Mouse (Mus musculus) thymus, adult 2 months (tissue): ENCODE data around the gene Btc.

Experiments used
- CTCF ChIP-seq: fragments of 200-500 bp; IDR thresholded peaks from 2 replicates; pipeline ENCODE4 v1.5.1; 2012; ENCODE audit warnings: mild to moderate bottlenecking, control low read depth, low read length, moderate library complexity, borderline replicate concordance; ENCODE audit not compliant: control insufficient read depth, poor library complexity, insufficient read depth; ENCODE audit errors: extremely low read depth
- POLR2A ChIP-seq: fragments of 200-500 bp; IDR thresholded peaks from 2 replicates; pipeline ENCODE4 v1.6.1; 2012; ENCODE audit warnings: mild to moderate bottlenecking, low read length, control low read depth, moderate library complexity; ENCODE audit not compliant: control insufficient read depth, poor library complexity, insufficient read depth; ENCODE audit errors: extremely low read depth

DNA sequence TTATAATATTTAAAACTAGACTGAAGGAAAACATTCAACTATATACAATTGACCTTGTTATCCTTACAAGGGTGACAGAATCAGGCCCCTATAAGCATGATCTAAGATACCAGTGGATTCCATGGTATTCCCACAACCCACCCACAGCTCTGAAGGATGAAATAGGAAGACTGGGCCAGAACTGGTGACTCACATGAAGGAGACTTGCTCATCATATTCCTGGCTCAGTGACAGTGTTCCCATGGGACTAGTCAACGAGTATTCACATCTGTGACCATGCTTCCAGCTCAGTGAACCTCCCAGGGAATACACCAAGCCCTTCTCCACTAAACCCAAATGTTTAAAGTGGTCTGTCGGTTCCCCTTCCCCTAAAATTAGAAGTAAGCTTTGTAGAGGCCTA, 27.3 kb downstream of the Btc start:
- TF ChIP-seq CTCF (no peak), POLR2A (no peak)
